Mouse (Mus musculus) neural tube, embryonic 15.5 days (tissue): ENCODE results near the gene Scg5. TPM values are rescaled to one million over a fixed set of nuclear protein-coding genes. Genes with fewer than 3 reads are reported as not detected.
A peak's percentile ranks its signal among the peaks of the same experiment; 100 is the strongest.

ENCODE experiments used
- ATAC-seq: fragments of 200-750 bp; cut with Nextera tagmentation; 2 replicates; pipeline ENCODE4 v1.8.0; 2017; ENCODE audit warnings: mild to moderate bottlenecking, moderate TSS enrichment, moderate library complexity; ENCODE audit not compliant: low FRiP score
- H3K27ac ChIP-seq: fragments of 300-500 bp; sonication (generic); replicated peaks from 2 replicates; pipeline ENCODE4 v1.5.1; 2015; ENCODE audit warnings: mild to moderate bottlenecking, inconsistent platforms
- H3K27me3 ChIP-seq: fragments of 300-500 bp; sonication (generic); replicated peaks from 2 replicates; pipeline ENCODE4 v1.6.1; 2015; ENCODE audit warnings: inconsistent platforms
- H3K36me3 ChIP-seq: fragments of 300-500 bp; sonication (generic); 2 replicates; pipeline ENCODE4 v1.6.1; 2015; ENCODE audit warnings: inconsistent platforms
- H3K4me1 ChIP-seq: fragments of 300-500 bp; sonication (generic); 2 replicates; pipeline ENCODE4 v1.6.1; 2015; ENCODE audit warnings: inconsistent platforms
- H3K4me2 ChIP-seq: fragments of 300-500 bp; sonication (generic); 2 replicates; pipeline ENCODE4 v1.6.1; 2015; ENCODE audit warnings: inconsistent platforms, mild to moderate bottlenecking, moderate library complexity
- H3K4me3 ChIP-seq: fragments of 300-500 bp; sonication (generic); replicated peaks from 2 replicates; pipeline ENCODE4 v1.5.1; 2015; ENCODE audit warnings: mild to moderate bottlenecking, inconsistent platforms
- H3K9ac ChIP-seq: fragments of 300-500 bp; sonication (generic); replicated peaks from 2 replicates; pipeline ENCODE4 v1.6.1; 2015; ENCODE audit warnings: mild to moderate bottlenecking, inconsistent platforms
- H3K9me3 ChIP-seq: fragments of 300-500 bp; sonication (generic); replicated peaks from 2 replicates; pipeline ENCODE4 v1.6.1; 2016; ENCODE audit warnings: inconsistent platforms
- WGBS: fragments of 180-500 bp; shearing (Covaris S2); methylation state at CpG from one replicate; pipeline ENCODE4 v1.1.7; 2015; ENCODE audit warnings: mixed read lengths; 5-methylcytosine and 5-hydroxymethylcytosine counted together
- polyA plus RNA-seq: library from polyadenylated mRNA; unstranded; fragments of >200 nt; fragmentation: Nextera tagmentation; extraction: Ambion mirVana; gene quantifications from 2 replicates; pipeline ENCODE4 v1.2.1, GENCODE M21; 2015

The Scg5 gene
- polyA plus RNA-seq, 1 experiment from 2014 or later = 269 TPM

DNA sequence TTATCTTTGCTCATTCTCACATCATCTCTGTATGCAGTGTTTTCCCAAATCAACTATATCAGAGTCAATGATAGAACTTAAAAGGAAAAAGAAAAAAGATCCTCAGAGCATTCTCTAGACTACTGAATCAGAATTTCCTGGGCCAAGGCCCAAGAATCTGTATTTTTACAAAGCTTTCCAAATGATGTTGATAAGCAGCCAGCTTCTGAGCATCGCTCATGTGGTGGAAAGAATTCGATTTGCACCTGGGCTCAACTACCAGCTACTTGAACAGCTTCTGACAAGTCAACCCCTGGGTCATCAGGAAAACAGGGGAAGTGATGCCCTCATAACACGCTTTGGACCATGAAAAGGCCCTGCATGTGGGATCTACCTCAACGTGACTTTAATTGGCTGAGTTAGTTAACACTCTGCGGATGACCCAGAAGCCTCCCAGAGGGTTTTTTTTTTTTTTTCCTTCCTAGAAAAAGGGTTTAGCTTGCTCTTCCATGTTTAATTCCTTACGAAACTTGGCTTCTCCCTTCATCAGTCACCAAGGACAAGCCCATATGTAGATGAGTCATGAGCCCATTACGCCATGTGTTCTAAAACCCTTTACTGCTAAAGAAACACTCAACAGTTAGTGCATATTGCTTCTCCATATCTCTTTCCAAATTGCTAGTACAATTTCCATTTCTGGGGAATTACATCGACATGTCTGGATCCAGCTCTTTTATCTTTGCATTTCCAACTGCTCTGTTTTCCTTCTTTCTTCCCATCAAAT lies 60.2 kb downstream of the Scg5 start:
- Histone ChIP-seq H3K4me1 (no peaks in the 10 kb centered on the region), H3K9me3 (no peaks in the 10 kb centered on the region), H3K4me2 (no peak overlapping the region), H3K4me3 (no peak overlapping the region), H3K36me3 (0 out of 2 replicates have a peak, but pooled peaks cover 2% of the 10 kb centered on the region), H3K27ac (no peak overlapping the region), H3K27me3 (no peaks in the 10 kb centered on the region), H3K9ac (no peak overlapping the region)
- 91% methylated on average over 8 of the region's 8 CpGs for WGBS
- ATAC-seq = no peak

DNA sequence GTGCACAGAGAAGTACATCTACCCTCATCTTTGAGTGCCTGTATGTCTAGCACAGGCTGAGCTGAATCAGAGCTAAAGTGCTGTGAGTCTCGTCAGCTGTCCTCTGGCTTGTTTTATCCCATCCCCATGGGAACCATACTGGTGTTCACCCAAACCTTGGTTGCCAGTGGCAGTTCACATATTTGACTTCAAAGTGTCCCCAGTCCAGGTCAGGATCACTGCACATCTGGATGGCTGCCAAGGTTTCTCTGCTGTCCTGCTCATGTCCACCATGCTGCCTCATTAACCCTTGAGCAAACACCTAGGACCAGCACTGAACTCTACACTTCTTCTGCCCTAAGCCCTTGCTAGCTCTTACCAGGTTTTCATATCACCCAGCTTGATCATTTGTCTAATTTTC lies 63.0 kb downstream of the Scg5 start:
- no peak overlapping the region for H3K4me3 ChIP-seq
- no peak overlapping the region for H3K9ac ChIP-seq
- H3K27ac ChIP-seq = no peak overlapping the region
- ATAC-seq = no peak
- no peaks in the 10 kb centered on the region for H3K9me3 ChIP-seq
- H3K4me2 ChIP-seq = no peak overlapping the region
- H3K4me1 ChIP-seq = no peaks in the 10 kb centered on the region
- peaks cover 2% of the 10 kb centered on the region; the same call in 1 of the 2 replicates for H3K36me3 ChIP-seq
- 52% methylated on average over 1 of the region's 1 CpGs for WGBS
- H3K27me3 ChIP-seq = no peaks in the 10 kb centered on the region

DNA sequence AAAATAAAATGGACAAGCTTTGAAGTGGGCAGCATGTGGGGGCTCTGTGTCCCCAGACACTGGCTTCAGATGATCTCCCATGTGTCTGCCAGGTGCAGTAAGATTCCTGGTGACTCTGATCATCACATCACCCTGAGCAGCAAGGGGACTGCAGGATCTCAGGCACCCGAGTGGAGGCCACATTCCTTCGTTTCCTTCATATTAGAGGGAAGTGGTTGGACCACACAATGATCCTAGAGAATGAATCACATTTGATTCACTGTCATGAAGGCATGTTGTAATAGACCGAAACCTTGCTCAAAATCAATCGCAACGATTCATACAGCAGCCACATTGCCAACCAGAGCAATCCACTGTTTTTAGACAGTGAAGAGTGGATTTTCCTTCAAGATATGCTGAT lies 64.0 kb downstream of the Scg5 start:
- H3K36me3 ChIP-seq = peaks cover 2% of the 10 kb centered on the region; the same call in 1 of the 2 replicates
- 83% methylated on average over 5 of the region's 5 CpGs for WGBS
- no peak overlapping the region for H3K4me2 ChIP-seq
- no peak overlapping the region for H3K9ac ChIP-seq
- no peak for ATAC-seq
- H3K9me3 ChIP-seq = no peaks in the 10 kb centered on the region
- no peak overlapping the region for H3K4me3 ChIP-seq
- H3K27me3 ChIP-seq = peaks cover 2% of the 10 kb centered on the region; the same call in 1 of the 2 replicates
- H3K4me1 ChIP-seq = no peaks in the 10 kb centered on the region
- H3K27ac ChIP-seq = no peak overlapping the region

DNA sequence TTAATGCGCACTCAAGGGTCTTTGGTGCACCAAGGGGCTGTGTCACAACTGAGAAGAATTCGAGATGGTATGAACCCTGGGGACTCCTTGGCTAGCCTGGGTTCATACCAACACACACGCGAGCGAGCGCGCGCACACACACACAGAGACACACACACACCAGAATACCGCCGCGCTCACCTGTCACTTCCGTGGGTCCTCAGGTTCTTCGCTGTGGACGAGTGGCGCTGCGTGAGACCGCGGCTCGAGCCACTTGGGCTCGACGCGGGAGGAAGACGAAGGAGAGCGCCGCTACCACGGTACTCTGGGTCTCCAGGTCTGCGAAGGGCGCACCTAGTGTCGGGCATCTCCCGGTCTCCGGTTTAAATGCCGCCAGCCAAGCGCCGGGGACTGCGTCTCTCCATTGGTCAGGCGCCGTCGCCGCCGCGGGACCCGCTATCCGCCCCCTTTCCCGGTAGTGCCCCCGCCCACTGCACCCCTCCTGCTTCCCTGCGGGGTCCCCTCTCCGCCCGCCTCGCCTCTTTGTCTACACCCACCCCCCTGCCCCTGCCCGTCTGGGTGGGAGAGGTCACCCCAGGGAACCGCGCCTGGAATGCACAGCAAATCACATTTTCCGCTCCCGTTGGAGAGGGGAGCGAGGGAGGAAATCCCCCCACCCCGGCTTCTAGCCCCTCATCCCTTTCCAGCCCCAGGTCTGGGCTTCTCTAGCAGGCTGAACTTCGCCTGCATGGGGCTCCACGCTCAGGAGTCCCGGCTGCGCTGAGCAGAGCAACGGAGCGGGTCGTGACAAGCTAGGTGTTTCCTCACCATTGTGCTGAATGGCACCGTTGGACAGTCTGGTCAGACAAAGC lies 70.4 kb downstream of the Scg5 start, which contains the start of gene Grem1:
TSS of gene Grem1 (minus strand) at position 336 of the 851 bp plus-strand sequence.
- ATAC-seq = peak; percentile 73
- Histone ChIP-seq H3K36me3 (no peaks in the 10 kb centered on the region; the same call in 1 of the 2 replicates), H3K9me3 (no peaks in the 10 kb centered on the region), H3K27ac (0 out of 2 replicates have a peak within 1 kb of the TSS, but pooled peaks have one; percentile 18), H3K27me3 (peaks cover 18% of the 10 kb centered on the region), H3K4me3 (peak within 1 kb of the TSS; percentile 59), H3K9ac (peak within 1 kb of the TSS; percentile 55), H3K4me2 (peak within 1 kb of the TSS; percentile 96), H3K4me1 (peaks cover 25% of the 10 kb centered on the region)
- WGBS = under 1% methylated on average over 57 of the region's 64 CpGs

DNA sequence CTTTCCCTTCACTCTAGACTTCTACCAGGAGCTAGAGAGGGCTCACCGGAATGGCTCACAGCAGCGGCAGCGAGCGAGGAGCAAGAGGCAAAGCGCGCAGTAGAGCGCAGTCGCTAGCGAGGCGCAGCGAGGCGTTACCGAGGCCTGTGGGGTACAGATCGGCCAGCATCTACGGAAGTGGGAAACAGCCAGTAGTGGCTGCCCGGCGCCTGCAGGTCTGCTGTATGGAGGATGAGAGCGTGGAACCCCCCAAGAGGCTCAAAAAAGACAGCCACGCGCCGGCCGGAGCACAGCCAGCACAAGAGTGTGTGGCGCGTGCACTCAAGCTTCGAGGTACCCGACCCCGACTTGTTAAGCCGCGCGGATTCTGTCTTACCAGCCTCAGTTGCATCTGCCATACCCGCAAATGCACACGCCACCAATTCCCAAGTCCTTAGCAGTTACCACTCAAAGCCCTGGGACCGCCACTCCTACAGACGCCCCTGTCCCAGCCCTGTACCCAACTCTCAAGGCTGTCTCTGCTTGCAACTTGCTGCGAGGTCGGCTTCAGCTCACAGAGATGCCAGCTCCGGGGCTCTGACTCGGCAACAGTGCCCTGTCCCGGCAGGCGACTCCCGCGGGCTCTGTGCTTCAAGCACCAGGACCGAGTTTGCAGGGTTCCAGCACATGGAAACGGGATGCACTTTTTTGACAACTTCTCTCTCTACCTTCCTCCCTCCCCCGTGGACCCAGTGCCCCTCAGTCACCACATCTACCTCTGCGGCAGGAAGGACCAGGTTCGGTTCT lies 71.2 kb downstream of the Scg5 start:
- peak overlapping the region; percentile 55 for H3K9ac ChIP-seq
- peak; percentile 65 for ATAC-seq
- peaks cover 25% of the 10 kb centered on the region for H3K4me1 ChIP-seq
- peak overlapping the region; percentile 59 for H3K4me3 ChIP-seq
- no peaks in the 10 kb centered on the region; the same call in 1 of the 2 replicates for H3K36me3 ChIP-seq
- WGBS = under 1% methylated on average over 47 of the region's 47 CpGs
- H3K9me3 ChIP-seq = no peaks in the 10 kb centered on the region
- H3K4me2 ChIP-seq = peak overlapping the region; percentile 96
- no peak overlapping the region for H3K27ac ChIP-seq
- peaks cover 18% of the 10 kb centered on the region for H3K27me3 ChIP-seq

DNA sequence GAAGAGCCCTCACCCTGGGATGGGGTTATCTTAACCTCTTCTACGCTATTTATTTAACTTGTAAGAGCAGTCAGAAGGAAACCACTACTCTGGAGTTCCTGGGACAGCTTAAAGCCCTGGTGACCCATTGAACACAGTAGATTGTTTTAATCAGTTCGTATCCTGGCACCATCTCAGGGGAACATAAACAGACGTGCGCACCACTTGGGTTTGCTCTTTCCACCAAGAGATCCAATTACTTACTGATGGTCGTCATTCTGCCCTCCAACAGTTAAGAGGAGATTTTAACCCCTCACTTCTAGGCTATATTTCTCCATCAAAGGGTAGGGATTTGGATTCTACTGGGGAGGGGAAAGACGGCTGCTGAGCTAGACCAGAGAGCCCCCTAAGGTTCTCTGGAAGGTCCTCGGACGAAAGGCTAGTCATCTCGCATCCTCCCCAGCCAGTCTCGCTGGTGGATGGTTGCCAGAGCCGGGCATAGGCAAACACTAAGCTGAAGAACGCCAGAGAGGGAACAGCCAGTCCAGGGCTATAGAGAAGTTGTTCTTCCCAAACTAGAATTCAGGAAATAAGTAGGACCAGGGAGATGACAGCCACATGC lies 71.9 kb downstream of the Scg5 start:
- H3K27ac ChIP-seq = no peak overlapping the region
- peak overlapping the region; percentile 55 for H3K9ac ChIP-seq
- peaks cover 18% of the 10 kb centered on the region for H3K27me3 ChIP-seq
- no peaks in the 10 kb centered on the region for H3K9me3 ChIP-seq
- peak overlapping the region; percentile 59 for H3K4me3 ChIP-seq
- peaks cover 25% of the 10 kb centered on the region for H3K4me1 ChIP-seq
- ATAC-seq = no peak
- WGBS = 3% methylated on average over 12 of the region's 12 CpGs
- peak overlapping the region; percentile 96 for H3K4me2 ChIP-seq
- no peaks in the 10 kb centered on the region for H3K36me3 ChIP-seq

DNA sequence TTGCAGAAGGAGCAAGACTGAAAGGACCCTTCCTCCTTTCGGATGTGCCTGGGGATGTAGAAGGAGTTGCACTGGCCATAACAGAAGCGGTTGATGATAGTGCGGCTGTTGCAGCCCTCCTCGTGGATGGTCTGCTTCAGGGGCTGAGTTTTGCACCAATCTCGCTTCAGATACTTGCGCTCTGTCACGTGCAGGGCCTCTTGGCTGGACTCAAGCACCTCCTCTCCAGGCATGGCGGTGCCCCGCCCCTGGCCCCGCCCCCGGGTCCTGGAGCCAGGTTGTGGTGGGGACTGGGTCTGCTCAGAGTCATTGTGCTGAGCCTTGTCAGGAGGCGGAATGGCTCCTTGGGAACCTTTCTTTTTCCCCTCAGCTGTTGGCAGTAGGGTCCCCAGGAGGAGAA lies 79.2 kb downstream of the Scg5 start:
- 0 out of 2 replicates have a peak, but pooled peaks cover 6% of the 10 kb centered on the region for H3K27me3 ChIP-seq
- no peaks in the 10 kb centered on the region for H3K4me1 ChIP-seq
- no peaks in the 10 kb centered on the region for H3K36me3 ChIP-seq
- no peak overlapping the region for H3K27ac ChIP-seq
- no peak overlapping the region for H3K9ac ChIP-seq
- H3K4me3 ChIP-seq = no peak overlapping the region
- 82% methylated on average over 12 of the region's 12 CpGs for WGBS
- H3K4me2 ChIP-seq = no peak overlapping the region
- H3K9me3 ChIP-seq = no peaks in the 10 kb centered on the region
- no peak for ATAC-seq

DNA sequence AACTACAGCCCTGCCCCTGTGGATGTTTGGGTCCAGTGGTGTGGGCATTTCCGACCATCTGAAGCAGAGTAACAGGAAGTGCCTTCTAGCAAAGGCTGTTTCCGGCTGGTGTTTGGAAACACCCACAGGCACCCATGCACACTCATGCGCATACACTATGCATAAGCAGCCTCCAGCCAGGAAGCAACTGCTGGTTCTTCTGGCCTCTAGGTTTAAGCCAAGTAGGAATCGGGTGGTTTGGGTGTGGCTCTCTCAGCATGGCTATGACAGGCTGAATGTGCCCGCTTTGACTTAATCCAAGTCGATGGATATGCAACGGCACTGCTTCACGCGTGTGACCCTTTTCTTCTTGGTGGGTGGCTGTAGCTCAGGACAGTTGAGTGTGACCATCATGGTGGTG lies 79.6 kb downstream of the Scg5 start:
- Histone ChIP-seq H3K27me3 (0 out of 2 replicates have a peak, but pooled peaks cover 4% of the 10 kb centered on the region), H3K9ac (no peak overlapping the region), H3K4me3 (no peak overlapping the region), H3K36me3 (no peaks in the 10 kb centered on the region), H3K4me2 (no peak overlapping the region), H3K9me3 (no peaks in the 10 kb centered on the region), H3K4me1 (no peaks in the 10 kb centered on the region), H3K27ac (no peak overlapping the region)
- no peak for ATAC-seq
- 94% methylated on average over 9 of the region's 9 CpGs for WGBS

DNA sequence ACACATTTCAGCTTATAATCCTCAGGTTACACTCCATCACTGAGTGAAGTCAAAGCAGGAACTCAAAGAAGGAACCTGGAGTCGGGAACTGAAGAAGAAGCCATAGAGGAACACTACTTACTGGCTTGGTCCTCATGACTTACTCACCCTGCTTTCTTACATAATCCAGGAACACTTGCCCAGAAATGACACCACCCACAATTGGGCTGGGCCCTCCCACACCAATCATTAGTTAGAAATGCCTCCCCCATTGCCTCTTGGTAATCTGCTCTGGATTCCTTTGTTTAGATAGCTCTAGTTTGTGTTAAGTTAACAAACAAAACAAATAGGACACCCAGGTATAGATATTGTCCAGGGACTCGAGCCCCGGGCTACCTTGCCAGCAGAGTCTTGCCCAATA lies 100.3 kb downstream of the Scg5 start:
- no peak for ATAC-seq
- Histone ChIP-seq H3K36me3 (no peaks in the 10 kb centered on the region), H3K27me3 (no peaks in the 10 kb centered on the region), H3K4me2 (no peak overlapping the region), H3K9me3 (no peaks in the 10 kb centered on the region), H3K4me1 (no peaks in the 10 kb centered on the region), H3K9ac (no peak overlapping the region), H3K27ac (no peak overlapping the region), H3K4me3 (no peak overlapping the region)
- 91% methylated on average over 3 of the region's 3 CpGs for WGBS
